Mouse (Mus musculus) gastrocnemius, postnatal 25 days (tissue): ENCODE results near the gene Tubgcp3. TPM values are rescaled to one million over a fixed set of nuclear protein-coding genes. Genes with fewer than 3 reads are reported as not detected.

ENCODE experiments used
- microRNA-seq, 2 experiments: library from miRNA; unstranded; fragments of <30 nt; microRNA quantifications; one replicate each; pipeline ENCODE4 v1.2.0; 2021; ENCODE audit warnings: borderline replicate concordance in 2 of 2
- total RNA-seq, 2 experiments: library from RNA; stranded (reverse); gene quantifications; 1 replicate in 1 of 2; 2 replicates in 1 of 2; pipeline ENCODE4 v1.2.3; 2021

Gene Tubgcp3
- total RNA-seq, 2 experiments from 2014 or later = 7.5 to 7.7 TPM

Small RNAs within 50 kb of the gene (microRNA-seq; reads per million reads assigned to microRNA genes)
- 0 reads per million in 2 experiments for gene Gm26483

Other genes with a start within 250 kb of the Tubgcp3 start
- gene Spaca7, start 99.2 kb downstream of the Tubgcp3 start, total RNA-seq = not detected
- 10 to 100 TPM; 23.7 to 27.0 TPM for gene Atp11a, start 84.8 kb upstream of the Tubgcp3 start, total RNA-seq
- gene Mcf2l, start 201.6 kb upstream of the Tubgcp3 start, total RNA-seq = 10 to 100 TPM; 22.9 to 27.4 TPM